Mouse (Mus musculus) myocyte (in vitro differentiated cells): ENCODE measurements around the gene Cds1.

ENCODE experiments used
- MAX ChIP-seq: IDR thresholded peaks from one replicate; pipeline ENCODE4 v1.6.1; 2011; ENCODE audit warnings: low read depth, mild to moderate bottlenecking, control low read depth
- MYOD1 ChIP-seq, 3 experiments: IDR thresholded peaks; one replicate each; pipeline ENCODE4 v1.6.1; 2011; ENCODE audit warnings: control low read depth in 2 of 3, low read depth in 2 of 3, mild to moderate bottlenecking in 2 of 3, moderate library complexity in 1 of 3; ENCODE audit not compliant: insufficient read length in 2 of 3, control insufficient read depth in 1 of 3
- POLR2A ChIP-seq: IDR thresholded peaks from one replicate; pipeline ENCODE4 v1.6.1; 2011; ENCODE audit warnings: low read depth, mild to moderate bottlenecking, control low read depth, moderate library complexity; ENCODE audit not compliant: insufficient read length
- POLR2AphosphoS2 ChIP-seq: IDR thresholded peaks from one replicate; pipeline ENCODE4 v1.6.1; 2011; ENCODE audit warnings: low read depth, control low read depth; ENCODE audit not compliant: insufficient read length
- TCF12 ChIP-seq: IDR thresholded peaks from one replicate; pipeline ENCODE4 v1.6.1; 2011; ENCODE audit warnings: mild to moderate bottlenecking, control low read depth; ENCODE audit not compliant: poor library complexity, insufficient read depth, severe bottlenecking

DNA sequence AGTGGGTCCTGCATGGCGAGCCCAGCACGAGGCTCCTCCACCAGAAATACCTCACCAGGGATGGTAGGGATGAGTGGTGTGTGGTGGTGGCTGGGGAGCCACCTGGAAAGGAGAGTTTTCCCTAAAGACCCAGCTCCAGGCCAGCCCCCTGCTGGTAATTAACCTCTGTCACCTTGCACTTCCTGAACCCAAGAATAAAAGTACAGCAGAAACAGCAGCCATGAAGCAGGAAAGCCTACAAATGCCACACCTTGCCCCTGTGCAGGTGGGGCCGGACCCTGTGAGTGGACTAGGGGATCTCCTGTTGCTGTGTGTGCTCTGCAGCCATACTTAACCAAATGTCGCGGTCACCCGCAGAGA lies 57.4 kb downstream of the Cds1 start:
- no peak for TF ChIP-seq POLR2AphosphoS2
- no peak for TF ChIP-seq MAX
- no peak for TF ChIP-seq MYOD1 (IDR thresholded peaks at IDR 0.05; ENCODE audit: control insufficient read depth in 1 of 3, insufficient read length in 2 of 3, low read depth in 2 of 3)
- TF ChIP-seq POLR2A = no peak
- no peak for TF ChIP-seq TCF12
